Mouse (Mus musculus): ENCODE results near the gene Copg2. TPM values are rescaled to one million over a fixed set of nuclear protein-coding genes. Genes with fewer than 3 reads are reported as not detected.

Copg2 gene
- polyA plus RNA-seq, 1 experiment from 2014 or later, result 39.2 TPM

DNA sequence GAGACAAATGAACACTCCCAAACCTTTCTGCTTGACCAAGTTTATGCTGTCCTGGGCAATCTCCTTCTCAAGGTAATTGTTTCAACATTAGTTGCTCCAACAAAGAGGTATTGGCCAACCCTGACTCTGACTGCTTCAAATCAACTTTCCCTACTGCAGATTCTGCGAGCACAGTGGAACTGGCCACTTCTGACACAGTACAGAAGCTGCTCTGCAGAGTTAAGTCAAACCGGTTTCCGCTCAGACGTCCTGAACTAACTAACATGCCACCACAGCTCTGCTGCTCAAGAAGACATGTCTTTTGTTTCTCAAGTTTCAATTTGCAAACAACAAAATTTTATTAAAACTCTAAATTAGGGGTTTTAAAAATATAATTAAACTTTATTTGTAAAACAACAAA is 3.5 kb downstream of the Copg2 start:
- ATAC-seq, result no peak
- Histone ChIP-seq H3K27me3 (no peaks in the 10 kb centered on the region), H3K9ac (replicated peaks) (no peak overlapping the region)

DNA sequence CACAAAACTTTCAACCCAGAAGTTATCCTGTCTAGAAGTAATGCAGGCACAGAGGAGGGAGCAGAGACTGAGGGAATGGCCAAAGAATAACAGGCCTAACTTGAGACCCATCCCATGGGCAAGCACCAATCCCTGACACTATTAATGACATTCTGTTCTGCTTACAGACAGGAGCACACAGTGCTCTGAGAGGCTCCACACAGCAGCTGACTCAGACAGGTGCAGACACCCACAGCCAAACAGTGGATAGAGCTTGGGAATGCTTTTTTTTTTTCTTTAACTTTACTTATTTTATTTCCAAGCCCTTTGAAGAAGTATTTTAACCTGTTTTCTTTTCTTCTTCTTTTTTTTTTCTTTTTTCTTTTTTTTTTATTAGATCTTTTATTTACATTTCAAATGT is 4.8 kb downstream of the Copg2 start:
- Histone ChIP-seq H3K4me2 (replicated peaks) (no peak overlapping the region), H3K27ac (no peak overlapping the region), H3K27me3 (no peaks in the 10 kb centered on the region), H3K4me1 (replicated peaks) (peaks cover 13% of the 10 kb centered on the region), H3K4me3 (replicated peaks) (no peak overlapping the region), H3K9ac (replicated peaks) (no peak overlapping the region), H3K9me3 (no peaks in the 10 kb centered on the region), H3K36me3 (peaks cover 28% of the 10 kb centered on the region)
- ATAC-seq, result no peak

More for the DNA sequence above, 3.5 kb downstream of the Copg2 start:
- Histone ChIP-seq H3K4me2 (replicated peaks) (no peak overlapping the region), H3K36me3 (peaks cover 21% of the 10 kb centered on the region), H3K9me3 (no peaks in the 10 kb centered on the region), H3K4me1 (replicated peaks) (peaks cover 16% of the 10 kb centered on the region), H3K4me3 (replicated peaks) (no peak overlapping the region), H3K27ac (no peak overlapping the region)
- 89% methylated on average over 4 of the region's 4 CpGs for WGBS

DNA sequence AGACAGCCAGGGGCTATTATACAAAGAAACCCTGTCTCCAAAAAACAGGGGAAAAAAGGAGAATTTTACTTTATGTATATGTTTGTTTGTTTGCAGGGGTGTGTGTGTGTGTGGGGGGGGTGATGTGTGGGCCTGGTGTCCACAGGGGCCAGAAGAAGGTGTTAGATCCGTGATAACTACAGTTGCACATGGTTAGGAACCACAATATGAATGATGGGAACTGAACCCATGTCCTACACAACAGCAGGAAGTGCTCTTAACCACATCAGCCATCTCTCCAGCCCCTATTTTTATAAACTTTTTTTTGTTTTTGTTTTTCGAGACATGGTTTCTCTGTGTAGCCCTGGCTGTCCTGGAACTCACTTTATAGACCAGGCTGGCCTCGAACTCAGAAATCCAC is 11.7 kb downstream of the Copg2 start:
- Histone ChIP-seq H3K9ac (replicated peaks) (no peak overlapping the region), H3K9me3 (no peaks in the 10 kb centered on the region), H3K27me3 (no peaks in the 10 kb centered on the region), H3K4me2 (replicated peaks) (no peak overlapping the region), H3K27ac (no peak overlapping the region), H3K4me1 (replicated peaks) (no peaks in the 10 kb centered on the region), H3K4me3 (replicated peaks) (no peak overlapping the region), H3K36me3 (peaks cover 43% of the 10 kb centered on the region)
- no peak for ATAC-seq
- 93% methylated on average over 3 of the region's 3 CpGs for WGBS

DNA sequence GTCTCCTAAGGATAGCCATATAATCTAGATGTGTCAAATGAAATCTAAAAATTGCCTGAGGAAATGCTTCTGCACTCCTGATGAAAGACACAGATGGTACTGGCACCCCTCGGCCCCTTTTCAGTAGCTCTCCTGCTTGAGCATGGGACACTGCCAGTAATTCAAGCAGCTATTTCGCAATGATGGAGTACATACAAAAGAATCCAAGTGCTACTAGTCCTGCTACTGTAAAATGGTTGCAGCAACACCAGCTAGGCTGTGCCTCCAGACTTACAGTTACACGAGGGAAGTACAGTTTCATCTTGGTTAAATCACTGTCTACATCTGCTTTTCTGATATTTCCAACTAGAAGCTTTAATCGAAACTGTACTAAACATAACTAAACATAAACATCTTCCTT is 13.1 kb downstream of the Copg2 start:
- ATAC-seq, result no peak
- no peak overlapping the region for H3K27ac ChIP-seq
- 91% methylated on average over 4 of the region's 4 CpGs for WGBS
- H3K27me3 ChIP-seq, result no peaks in the 10 kb centered on the region
- no peak overlapping the region for H3K9ac ChIP-seq (replicated peaks)
- H3K4me2 ChIP-seq (replicated peaks), result no peak overlapping the region
- H3K4me3 ChIP-seq (replicated peaks), result no peak overlapping the region
- H3K4me1 ChIP-seq (replicated peaks), result no peaks in the 10 kb centered on the region
- peaks cover 33% of the 10 kb centered on the region for H3K36me3 ChIP-seq
- H3K9me3 ChIP-seq, result no peaks in the 10 kb centered on the region

DNA sequence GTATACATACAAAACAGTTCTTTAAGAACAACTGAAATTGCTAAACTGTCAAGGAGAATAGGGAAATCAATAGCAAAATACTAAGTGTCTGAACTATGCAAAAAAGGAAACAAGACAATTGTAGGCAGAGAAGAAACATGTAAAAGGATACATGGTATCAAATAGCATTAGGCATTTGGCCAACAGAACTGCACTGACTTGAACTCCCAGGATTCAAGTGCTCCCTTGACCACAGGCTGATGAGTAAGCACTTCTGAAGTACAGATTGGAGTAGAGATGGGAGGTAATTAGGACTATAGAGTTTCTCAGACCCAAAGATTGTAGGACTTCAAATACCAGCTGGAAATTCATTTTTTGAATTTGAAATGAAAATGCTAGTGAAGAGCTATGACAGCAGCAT is 19.9 kb downstream of the Copg2 start:
- H3K4me2 ChIP-seq (replicated peaks), result no peak overlapping the region
- no peak overlapping the region for H3K9ac ChIP-seq (replicated peaks)
- H3K9me3 ChIP-seq, result peaks cover 3% of the 10 kb centered on the region; the same call in 1 of the 2 replicates
- H3K27me3 ChIP-seq, result no peaks in the 10 kb centered on the region
- peaks cover 8% of the 10 kb centered on the region for H3K4me1 ChIP-seq (replicated peaks)
- ATAC-seq, result no peak
- no peak overlapping the region for H3K4me3 ChIP-seq (replicated peaks)
- no peak overlapping the region for H3K27ac ChIP-seq
- peaks cover 39% of the 10 kb centered on the region for H3K36me3 ChIP-seq

DNA sequence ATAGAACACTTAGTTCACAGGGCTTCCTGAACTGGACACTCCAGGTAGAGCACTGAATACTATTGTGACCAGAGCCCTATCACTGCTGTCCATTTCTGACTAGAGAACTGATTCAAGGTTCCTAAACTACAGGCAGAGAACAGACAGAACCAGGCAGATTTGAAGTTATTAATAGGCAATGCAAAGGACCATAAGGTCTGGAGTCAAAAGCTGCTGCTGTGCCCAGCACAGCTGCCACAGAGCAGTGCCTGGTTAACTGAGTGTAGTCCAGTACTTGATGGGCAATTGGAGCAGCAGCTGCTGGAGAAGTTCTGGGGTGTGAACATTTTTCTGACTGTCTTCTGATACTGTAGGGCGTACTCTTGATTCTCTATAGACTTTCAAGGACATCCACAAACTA is 30.1 kb downstream of the Copg2 start:
- no peaks in the 10 kb centered on the region for H3K9me3 ChIP-seq
- H3K27me3 ChIP-seq, result no peaks in the 10 kb centered on the region
- 95% methylated on average over 1 of the region's 1 CpGs for WGBS
- no peak for ATAC-seq
- H3K36me3 ChIP-seq, result peaks cover 3% of the 10 kb centered on the region; the same call in 1 of the 2 replicates
- H3K27ac ChIP-seq, result no peak overlapping the region
- H3K9ac ChIP-seq (replicated peaks), result no peak overlapping the region
- no peak overlapping the region for H3K4me3 ChIP-seq (replicated peaks)
- no peaks in the 10 kb centered on the region for H3K4me1 ChIP-seq (replicated peaks)
- H3K4me2 ChIP-seq (replicated peaks), result no peak overlapping the region

DNA sequence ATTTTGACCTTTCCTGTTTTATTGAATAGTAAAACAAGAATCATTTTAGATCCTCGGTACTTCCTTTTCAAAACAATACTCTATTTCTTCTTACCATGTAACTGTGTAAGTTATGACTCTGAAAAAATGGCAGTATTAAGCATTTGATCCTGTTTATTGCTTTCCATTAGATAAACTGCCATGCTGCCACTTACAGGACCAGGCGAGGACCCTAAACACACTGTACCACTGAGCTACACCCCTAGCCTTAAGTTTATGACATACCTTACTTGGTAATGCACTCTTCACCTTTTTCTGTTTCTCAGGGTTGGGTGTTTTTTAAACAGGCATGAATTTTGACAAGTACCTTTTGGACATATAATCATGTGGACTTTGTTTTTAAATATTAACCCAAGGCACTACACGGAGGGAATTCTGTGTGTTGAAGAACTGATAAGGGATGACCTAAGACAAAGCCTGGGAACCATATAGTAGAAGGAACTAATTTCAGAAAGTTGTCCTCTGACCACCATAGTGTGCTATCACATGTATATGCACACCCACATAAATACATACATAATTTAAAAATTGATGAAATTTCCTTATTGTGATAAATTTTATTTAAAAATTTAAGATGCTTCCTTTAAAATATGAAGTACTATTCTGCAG is 31.4 kb downstream of the Copg2 start:
- Histone ChIP-seq H3K4me2 (replicated peaks) (no peak overlapping the region), H3K27me3 (no peaks in the 10 kb centered on the region), H3K9me3 (no peaks in the 10 kb centered on the region), H3K4me1 (replicated peaks) (no peaks in the 10 kb centered on the region), H3K27ac (no peak overlapping the region), H3K36me3 (no peaks in the 10 kb centered on the region; the same call in 1 of the 2 replicates), H3K9ac (replicated peaks) (no peak overlapping the region), H3K4me3 (replicated peaks) (no peak overlapping the region)
- ATAC-seq, result no peak
- 95% methylated on average over 3 of the region's 3 CpGs for whole genome bisulfite sequencing

DNA sequence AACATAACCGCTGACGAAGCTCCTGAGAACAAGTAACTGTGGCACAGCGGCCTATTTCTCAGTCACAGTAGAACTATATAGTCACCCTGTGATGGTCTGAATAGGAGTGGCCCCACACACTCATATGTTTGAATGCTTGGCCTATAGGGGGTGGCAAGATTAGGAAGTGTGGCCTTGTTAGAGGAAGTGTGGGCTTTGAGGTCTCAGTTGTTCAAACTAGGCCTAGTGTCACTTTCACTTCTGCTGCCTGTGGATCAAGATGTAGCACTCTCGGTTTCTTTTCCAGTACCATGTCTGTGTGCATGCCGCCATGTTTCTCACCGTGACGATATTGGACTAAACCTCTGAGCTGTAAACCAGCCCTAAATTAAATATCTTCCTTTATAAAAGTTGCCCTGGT is 40.6 kb downstream of the Copg2 start:
- ATAC-seq, result no peak
- H3K36me3 ChIP-seq, result peaks cover 40% of the 10 kb centered on the region
- H3K4me2 ChIP-seq (replicated peaks), result no peak overlapping the region
- H3K4me1 ChIP-seq (replicated peaks), result no peaks in the 10 kb centered on the region
- H3K27me3 ChIP-seq, result no peaks in the 10 kb centered on the region
- H3K4me3 ChIP-seq (replicated peaks), result no peak overlapping the region
- H3K27ac ChIP-seq, result no peak overlapping the region
- no peak overlapping the region for H3K9ac ChIP-seq (replicated peaks)
- no peaks in the 10 kb centered on the region for H3K9me3 ChIP-seq
- WGBS, result 95% methylated on average over 7 of the region's 7 CpGs

DNA sequence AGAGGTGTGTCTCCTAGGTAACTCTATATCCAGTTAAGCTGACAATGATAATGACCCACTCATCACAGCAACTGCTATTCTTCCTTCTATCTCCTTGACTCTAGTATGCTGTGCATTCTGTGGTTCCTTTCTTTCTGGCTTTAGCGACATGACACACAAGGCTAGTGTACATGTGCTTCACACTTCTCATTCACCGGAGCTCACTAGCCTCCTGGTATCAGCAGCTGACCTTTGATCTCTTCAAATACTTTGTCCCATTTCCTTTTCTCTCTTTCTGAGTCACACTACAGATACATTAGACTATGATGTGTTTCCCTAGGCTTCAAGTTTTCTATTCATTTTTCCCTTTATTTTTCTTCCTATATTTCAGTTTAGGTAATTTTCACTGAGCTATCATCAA is 41.4 kb downstream of the Copg2 start:
- ATAC-seq, result no peak
- no peaks in the 10 kb centered on the region for H3K9me3 ChIP-seq
- no peak overlapping the region for H3K4me3 ChIP-seq (replicated peaks)
- no peak overlapping the region for H3K4me2 ChIP-seq (replicated peaks)
- H3K36me3 ChIP-seq, result peaks cover 40% of the 10 kb centered on the region
- no peaks in the 10 kb centered on the region for H3K4me1 ChIP-seq (replicated peaks)
- 94% methylated on average over 2 of the region's 2 CpGs for WGBS
- no peak overlapping the region for H3K9ac ChIP-seq (replicated peaks)
- H3K27me3 ChIP-seq, result no peaks in the 10 kb centered on the region
- H3K27ac ChIP-seq, result no peak overlapping the region

DNA sequence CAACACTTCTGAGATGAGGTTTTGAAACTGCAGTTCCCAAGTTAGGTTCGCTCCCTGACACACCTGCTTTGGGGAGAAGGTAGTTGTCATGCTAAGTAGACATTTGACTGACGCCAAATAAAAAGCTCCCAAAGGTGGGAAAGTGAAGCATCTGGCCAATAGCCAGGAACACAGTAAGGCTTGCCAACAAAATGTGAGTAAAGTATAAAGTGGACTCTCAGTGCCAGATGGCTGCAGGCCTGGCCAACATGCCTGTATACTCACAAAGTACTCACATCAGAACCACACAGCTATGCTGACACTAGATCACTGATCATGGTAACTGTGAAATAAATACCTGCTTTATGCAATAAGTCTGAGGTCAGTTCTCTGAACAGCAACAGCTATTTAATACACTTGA is 46.8 kb downstream of the Copg2 start:
- H3K36me3 ChIP-seq, result peaks cover 31% of the 10 kb centered on the region
- no peak overlapping the region for H3K4me3 ChIP-seq (replicated peaks)
- H3K4me1 ChIP-seq (replicated peaks), result no peaks in the 10 kb centered on the region
- ATAC-seq, result no peak
- H3K9me3 ChIP-seq, result 0 out of 2 replicates have a peak, but pooled peaks cover 2% of the 10 kb centered on the region
- H3K4me2 ChIP-seq (replicated peaks), result no peak overlapping the region
- H3K27ac ChIP-seq, result no peak overlapping the region
- no peaks in the 10 kb centered on the region for H3K27me3 ChIP-seq
- no peak overlapping the region for H3K9ac ChIP-seq (replicated peaks)
- 74% methylated on average over 2 of the region's 2 CpGs for WGBS

DNA sequence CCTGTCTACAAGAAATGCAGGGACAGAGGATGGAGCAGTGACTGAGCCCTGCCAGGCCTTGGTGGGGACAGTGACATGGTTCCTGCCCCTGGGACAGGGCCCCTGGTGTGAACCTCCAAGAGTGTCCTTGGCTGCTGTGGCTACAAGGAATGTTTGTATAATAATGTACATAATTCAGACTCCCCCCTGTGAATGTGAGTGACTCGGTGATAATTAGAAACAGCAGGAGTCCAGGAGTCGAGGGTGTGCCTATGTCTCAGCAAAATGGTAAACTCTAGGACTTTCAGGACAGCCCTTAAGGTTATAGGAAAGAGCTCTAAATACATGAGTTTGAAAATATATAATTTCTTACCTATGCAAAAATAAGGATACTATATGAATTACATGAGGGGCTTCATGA is 64.4 kb downstream of the Copg2 start:
- H3K9me3 ChIP-seq, result no peaks in the 10 kb centered on the region
- WGBS, result 62% methylated on average over 2 of the region's 2 CpGs

DNA sequence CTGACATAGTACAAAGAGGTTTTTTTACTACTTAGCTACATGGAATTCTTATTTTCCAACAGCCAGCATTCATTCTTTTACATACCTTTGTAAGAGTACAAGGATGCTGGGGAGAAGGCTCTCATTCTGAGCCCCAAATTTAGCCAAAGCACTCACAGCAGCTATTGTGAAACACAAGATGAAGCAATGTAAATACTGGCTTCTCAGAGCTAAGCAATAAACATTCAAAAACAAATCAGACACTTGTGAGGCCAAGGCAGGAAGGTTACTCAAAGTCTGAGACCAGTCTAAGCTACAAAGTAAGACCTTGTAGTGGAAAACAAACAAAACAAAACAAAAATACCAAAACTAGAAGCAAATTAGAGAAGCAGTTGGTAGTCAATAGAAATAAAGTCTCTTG is 83.0 kb downstream of the Copg2 start:
- Histone ChIP-seq H3K36me3 (peaks cover 15% of the 10 kb centered on the region), H3K9ac (replicated peaks) (no peak overlapping the region)

More for the DNA sequence above, 64.4 kb downstream of the Copg2 start:
- H3K4me1 ChIP-seq (replicated peaks), result no peaks in the 10 kb centered on the region
- H3K4me2 ChIP-seq (replicated peaks), result no peak overlapping the region
- H3K36me3 ChIP-seq, result peaks cover 7% of the 10 kb centered on the region; the same call in 1 of the 2 replicates
- H3K9ac ChIP-seq (replicated peaks), result no peak overlapping the region
- ATAC-seq, result no peak
- no peak overlapping the region for H3K27ac ChIP-seq
- no peaks in the 10 kb centered on the region for H3K27me3 ChIP-seq
- H3K4me3 ChIP-seq (replicated peaks), result no peak overlapping the region

DNA sequence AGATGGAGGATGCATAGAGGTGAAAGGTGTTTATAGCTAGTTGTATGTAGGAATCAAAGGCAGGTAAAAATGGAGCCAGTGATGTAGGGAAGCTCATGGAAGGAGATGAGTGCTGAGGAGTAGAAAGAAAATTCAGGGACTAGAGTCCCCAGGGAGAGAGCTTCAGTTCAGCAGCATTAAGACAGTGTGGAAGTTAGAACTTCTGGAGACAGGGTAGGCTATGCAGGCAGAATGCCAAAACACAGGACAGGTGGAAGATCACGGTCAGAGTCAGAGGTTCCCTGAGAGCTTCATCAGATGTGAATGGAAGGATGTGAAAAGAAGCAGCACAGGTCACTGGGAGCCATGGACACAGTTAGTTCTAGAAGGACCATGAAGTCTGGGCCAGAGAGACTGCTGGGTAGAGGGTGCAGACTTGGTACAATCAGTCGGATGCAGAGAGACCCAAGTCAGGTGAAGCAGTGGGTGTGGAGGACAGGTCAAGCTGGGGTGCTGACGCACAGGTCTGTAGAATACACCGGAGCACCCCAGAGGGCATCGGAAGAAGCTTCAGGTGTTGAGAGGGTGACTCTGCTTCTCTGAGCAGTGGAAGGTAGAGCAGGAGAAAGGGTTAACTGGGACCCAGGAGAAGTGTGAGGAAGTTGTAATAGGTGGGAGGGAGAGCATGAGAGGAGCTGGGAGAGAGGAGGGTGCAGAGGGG is 91.4 kb downstream of the Copg2 start:
- Histone ChIP-seq H3K27me3 (no peaks in the 10 kb centered on the region), H3K27ac (no peak overlapping the region), H3K4me3 (replicated peaks) (no peak overlapping the region), H3K4me1 (replicated peaks) (no peaks in the 10 kb centered on the region), H3K9me3 (no peaks in the 10 kb centered on the region), H3K9ac (replicated peaks) (no peak overlapping the region), H3K4me2 (replicated peaks) (no peak overlapping the region), H3K36me3 (peaks cover 36% of the 10 kb centered on the region)
- 91% methylated on average over 5 of the region's 5 CpGs for WGBS
- ATAC-seq, result no peak

More for the DNA sequence above, 83.0 kb downstream of the Copg2 start:
- Histone ChIP-seq H3K4me1 (replicated peaks) (no peaks in the 10 kb centered on the region), H3K4me3 (replicated peaks) (no peak overlapping the region), H3K9me3 (no peaks in the 10 kb centered on the region), H3K4me2 (replicated peaks) (no peak overlapping the region), H3K27ac (no peak overlapping the region), H3K27me3 (no peaks in the 10 kb centered on the region)
- ATAC-seq, result no peak

Measured in midbrain, embryonic 13.5 days (tissue).